7 mouse cellular contexts compared by ENCODE assay signal in genomic region chr7:38073782-38074181, GRCm38 (mm10). TPM values are rescaled to one million over a fixed set of nuclear protein-coding genes. Genes with fewer than 3 reads are reported as not detected.
A peak's percentile ranks its signal among the peaks of the same experiment; 100 is the strongest.
DNase-seq lines count a peak whose midpoint lies in the region; ATAC-seq and TF ChIP-seq lines count a peak whose summit lies in the region.

No protein-coding gene starts in this region.

- no peaks in the 10 kb centered on the region for H3K4me1 ChIP-seq in embryonic facial prominence, embryonic 11.5 days (ENCODE audit: control insufficient read depth, insufficient read depth, low read length)
- H3K4me1 ChIP-seq in lung, adult 2 months (ENCODE audit: control insufficient read depth, insufficient read depth, low read length) = no peaks in the 10 kb centered on the region
- peaks cover 7% of the 10 kb centered on the region for H3K4me1 ChIP-seq in neural tube, embryonic 15.5 days

- H3K27me3 ChIP-seq in embryonic facial prominence, embryonic 11.5 days (ENCODE audit: control insufficient read depth, insufficient read depth, low read length) = no peaks in the 10 kb centered on the region
- H3K27me3 ChIP-seq in neural tube, embryonic 15.5 days (replicated peaks) = no peaks in the 10 kb centered on the region

- H3K27ac ChIP-seq in embryonic facial prominence, embryonic 11.5 days (replicated peaks; ENCODE audit: low read depth, low read length) = no peak overlapping the region
- H3K27ac ChIP-seq in neural tube, embryonic 15.5 days (replicated peaks) = no peak overlapping the region

- peak; percentile 68; the same call in 1 of the 2 replicates for ATAC-seq in embryonic facial prominence, embryonic 11.5 days (replicated peaks; ENCODE audit: insufficient number of reproducible peaks, low FRiP score, low TSS enrichment, low read depth)
- peak; percentile 37; the same call in 1 of the 2 replicates for ATAC-seq in neural tube, embryonic 15.5 days (ENCODE audit: low FRiP score)

- no peaks in the 10 kb centered on the region for H3K9me3 ChIP-seq in embryonic facial prominence, embryonic 11.5 days (replicated peaks; ENCODE audit: control insufficient read depth, low read length)
- no peaks in the 10 kb centered on the region for H3K9me3 ChIP-seq in neural tube, embryonic 15.5 days (replicated peaks)

- intact Hi-C loops in heart, postnatal 36 days (cut with DNase I) = loop anchor here (1.0 to 5.0 kb wide), 3 partner anchors 12 to 701 kb away; no protein-coding TSS in a partner anchor

- no peak for TF ChIP-seq POLR2A in lung, adult 2 months (IDR thresholded peaks at IDR 0.05; ENCODE audit: borderline replicate concordance, extremely low read depth, low read depth, low read length)

- peak; percentile 51 for DNase-seq in ES-CJ7 (ENCODE audit: low read depth, low spot score)
- DNase-seq in adrenal gland, adult 8-10 months = peak; percentile 24
- DNase-seq in embryonic facial prominence, embryonic 11.5 days (ENCODE audit: low spot score) = peak; percentile 72
- peak; percentile 51 to 62 for DNase-seq in heart, postnatal 36 days
- peak; percentile 62 to 70 for DNase-seq in kidney, postnatal 4 days
- DNase-seq in lung, adult 2 months = peak; percentile 51

- H3K4me3 ChIP-seq in embryonic facial prominence, embryonic 11.5 days (ENCODE audit: low read depth, low read length) = no peak overlapping the region
- H3K4me3 ChIP-seq in lung, adult 2 months (replicated peaks; ENCODE audit: extremely low read depth, low read depth, low read length) = no peak overlapping the region
- no peak overlapping the region for H3K4me3 ChIP-seq in neural tube, embryonic 15.5 days (replicated peaks)

- H3K36me3 ChIP-seq in embryonic facial prominence, embryonic 11.5 days (replicated peaks; ENCODE audit: control insufficient read depth, insufficient read depth, low read depth, low read length) = no peaks in the 10 kb centered on the region
- no peaks in the 10 kb centered on the region for H3K36me3 ChIP-seq in neural tube, embryonic 15.5 days

- H3K4me2 ChIP-seq in embryonic facial prominence, embryonic 11.5 days (ENCODE audit: low read depth, low read length) = no peak overlapping the region
- H3K4me2 ChIP-seq in neural tube, embryonic 15.5 days = no peak overlapping the region

- no peak overlapping the region for H3K9ac ChIP-seq in embryonic facial prominence, embryonic 11.5 days (replicated peaks; ENCODE audit: low read length)
- H3K9ac ChIP-seq in neural tube, embryonic 15.5 days (replicated peaks) = no peak overlapping the region

- 22% methylated on average over 3 of the region's 3 CpGs for WGBS in embryonic facial prominence, embryonic 11.5 days
- 15% methylated on average over 3 of the region's 3 CpGs for WGBS in lung, adult 2 months
- WGBS in neural tube, embryonic 15.5 days = 26% methylated on average over 3 of the region's 3 CpGs

- peak; percentile 68 for TF ChIP-seq CTCF in lung, adult 2 months (IDR thresholded peaks at IDR 0.05; ENCODE audit: insufficient read depth, low read length)

RNA-seq across cellular contexts. Expression of gene Ccne1, which starts 33.6 kb away (rescaled TPM):
- total RNA-seq in adrenal gland, adult 8-10 months (2022) = 1 to 10 TPM; 3.5 to 6.9 (median 4.1) TPM
- polyA plus RNA-seq in embryonic facial prominence, embryonic 11.5 days (2014; fragmentation: Nextera tagmentation; extraction: Ambion mirVana) = 91.0 and 101 TPM in 2 replicates
- total RNA-seq in heart, postnatal 36 days (2021) = 1 to 10 TPM in 1 of 2 experiments, under 1 TPM in 1; 0.70 to 1.5 TPM
- 1.2 and 1.7 TPM in 2 replicates for polyA plus RNA-seq in lung, adult 2 months (2012; rRNA removed)
- polyA plus RNA-seq in neural tube, embryonic 15.5 days (2015; fragmentation: Nextera tagmentation; extraction: Ambion mirVana) = 19.9 and 25.5 TPM in 2 replicates

RNA-seq across cellular contexts. Expression of gene Uri1, which starts 50.4 kb away (rescaled TPM):
- total RNA-seq in adrenal gland, adult 8-10 months (2022) = 10 to 100 TPM; 45.6 to 62.5 (median 52.0) TPM
- polyA plus RNA-seq in embryonic facial prominence, embryonic 11.5 days (2014; fragmentation: Nextera tagmentation; extraction: Ambion mirVana) = 50.5 and 56.9 TPM in 2 replicates
- 10 to 100 TPM; 20.1 to 22.2 TPM for total RNA-seq in heart, postnatal 36 days (2021)
- 8.1 and 12.1 TPM in 2 replicates for polyA plus RNA-seq in lung, adult 2 months (2012; rRNA removed)
- 38.7 and 38.8 TPM in 2 replicates for polyA plus RNA-seq in neural tube, embryonic 15.5 days (2015; fragmentation: Nextera tagmentation; extraction: Ambion mirVana)
